Mouse (Mus musculus) adrenal gland, postnatal 10 days (tissue): Measurements from ENCODE around the gene Iqgap2. TPM values are rescaled to one million over a fixed set of nuclear protein-coding genes. Genes with fewer than 3 reads are reported as not detected.

Experiments
- DNase-seq: peaks from one replicate; pipeline ENCODE4 v3.0.0; 2021; ENCODE audit warnings: mixed read lengths
- total RNA-seq, 2 experiments: library from RNA; stranded (reverse); gene quantifications; 2 replicates each; pipeline ENCODE4 v1.2.3; 2021

Iqgap2 gene
- total RNA-seq, 2 experiments from 2014 or later, result 63.8 to 81.7 TPM

DNA sequence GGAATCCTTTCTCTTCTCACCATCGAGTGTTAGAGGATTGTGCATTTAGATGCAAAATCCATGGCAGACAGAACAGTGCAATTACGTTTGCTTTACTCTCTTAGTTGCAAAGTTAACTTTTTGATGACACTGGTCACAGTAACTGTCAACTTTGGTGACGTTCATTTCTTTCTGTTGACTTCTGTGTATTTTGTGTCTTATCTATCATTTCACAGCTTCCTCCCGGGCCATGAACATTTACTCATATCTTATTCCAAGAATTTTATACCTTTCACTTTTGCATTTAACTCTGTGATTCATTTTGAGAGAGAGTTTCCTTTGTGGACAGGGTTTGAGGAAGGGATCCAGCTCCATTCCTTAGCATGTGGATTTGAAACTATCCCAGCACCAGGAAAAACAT, 238.0 kb downstream of the Iqgap2 start:
- no peak for DNase-seq

DNA sequence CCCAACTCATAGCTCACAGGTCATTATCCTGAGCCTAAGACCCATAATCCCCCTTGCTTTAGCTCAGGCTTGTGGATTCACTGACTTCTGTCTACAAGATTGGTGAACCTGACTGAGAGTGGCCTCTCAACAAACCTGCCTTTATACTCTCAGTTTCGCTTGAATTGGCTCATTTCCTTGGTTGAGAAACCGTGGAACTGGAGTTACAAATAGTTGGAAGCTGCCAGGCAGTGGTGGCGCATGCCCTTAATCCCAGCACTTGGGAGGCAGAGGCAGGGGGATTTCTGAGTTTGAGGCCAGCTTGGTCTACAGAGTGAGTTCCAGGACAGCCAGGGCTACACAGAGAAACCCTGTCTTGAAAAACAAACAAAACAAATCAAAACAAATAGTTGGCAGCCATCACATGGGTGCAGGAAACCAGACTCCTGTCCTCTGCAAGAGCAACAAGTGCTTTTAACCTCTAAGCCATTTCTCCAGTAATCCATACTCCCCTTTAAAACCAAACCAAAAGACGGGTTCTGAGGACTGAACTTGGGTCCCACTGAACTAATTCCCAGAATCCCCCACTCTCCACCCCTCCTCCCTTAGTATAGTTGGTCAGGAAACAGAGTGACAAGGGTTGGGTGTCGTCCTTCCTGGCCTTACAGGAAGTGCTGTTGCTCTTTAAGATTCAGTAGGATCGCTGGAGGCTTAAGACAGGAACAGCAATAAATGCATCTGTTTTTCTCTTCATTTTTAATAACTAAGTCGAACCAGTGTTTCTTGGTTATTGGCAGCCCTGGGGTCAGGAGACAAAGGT, 239.7 kb downstream of the Iqgap2 start:
- peak; percentile 23 for DNase-seq

DNA sequence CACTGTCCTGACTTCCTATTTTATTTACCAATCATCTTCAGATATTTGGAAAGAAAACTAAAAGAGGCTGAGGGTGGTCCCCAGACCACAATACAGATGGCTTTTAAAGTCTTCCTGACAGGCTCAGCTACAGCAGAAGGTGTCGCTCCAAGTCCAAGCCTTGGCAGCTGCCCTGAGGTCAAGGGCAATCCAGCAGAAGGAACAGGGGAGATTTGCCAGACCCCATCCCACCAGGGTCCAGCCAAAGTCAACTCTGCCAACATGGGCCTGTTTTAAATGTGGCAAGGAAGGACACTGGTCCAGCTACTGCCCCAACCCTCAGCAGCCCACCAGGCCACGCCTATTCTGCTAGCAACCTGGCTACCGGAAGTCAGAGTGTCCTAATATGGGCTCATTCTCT, 241.8 kb downstream of the Iqgap2 start:
- DNase-seq, result no peak

DNA sequence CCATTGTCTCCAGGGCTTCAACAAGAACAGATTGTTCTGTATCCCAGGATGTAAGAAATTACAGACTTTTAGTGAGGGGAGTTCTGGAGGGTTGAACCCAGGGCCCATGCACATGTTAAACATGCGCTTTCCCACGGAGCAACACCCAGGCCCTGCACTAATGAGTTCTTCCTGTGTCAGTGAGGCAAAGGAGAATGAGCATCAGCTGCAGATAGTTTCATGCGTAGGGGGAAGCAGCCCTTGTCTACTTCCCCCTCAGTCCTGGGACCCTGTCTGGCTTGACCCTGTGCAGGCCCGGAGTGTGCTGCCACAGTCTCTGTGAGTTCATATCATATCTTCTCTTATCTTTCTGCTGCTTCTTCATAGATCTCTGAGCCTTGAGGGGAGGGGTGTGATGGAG, 244.5 kb downstream of the Iqgap2 start:
- no peak for DNase-seq

DNA sequence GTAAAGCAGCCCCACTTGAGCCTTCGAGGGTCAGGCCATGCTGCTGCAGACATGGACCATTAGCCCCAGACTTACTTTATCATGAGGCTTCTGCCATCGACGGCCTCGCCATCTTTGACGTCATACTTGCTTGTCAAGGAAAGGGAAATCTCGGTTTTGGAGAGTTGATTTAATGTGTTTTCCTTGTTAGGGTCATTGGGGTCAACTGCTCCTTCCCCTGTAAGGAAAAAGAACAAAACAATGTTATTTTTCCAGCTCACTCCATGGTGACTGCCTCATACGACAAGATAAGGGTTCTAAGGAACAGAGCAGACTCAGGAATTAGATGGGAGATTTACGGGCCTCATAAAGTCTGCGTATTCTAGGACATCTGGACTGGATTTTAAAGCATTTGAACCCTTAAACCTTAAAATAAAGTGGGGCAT, 245.0 kb downstream of the Iqgap2 start:
- DNase-seq, result no peak

DNA sequence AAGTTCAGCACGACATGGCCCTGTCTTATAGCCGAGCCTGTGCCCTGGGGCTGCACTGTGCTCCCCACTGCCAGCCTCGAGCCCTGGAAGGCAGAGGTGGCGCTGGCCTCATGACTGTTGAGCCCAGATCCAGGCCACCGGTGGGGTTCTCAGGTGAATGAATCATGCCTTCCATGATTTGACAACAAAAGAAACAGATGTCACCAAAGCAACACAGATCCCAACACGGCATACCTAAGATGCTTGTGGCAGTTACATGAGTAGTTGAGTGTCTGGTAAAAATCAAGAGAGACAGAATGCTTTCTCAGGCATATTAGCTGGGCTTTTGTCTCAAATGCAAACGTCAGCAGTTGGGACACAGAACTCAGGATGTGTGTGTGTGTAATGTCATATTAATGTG, 248.0 kb downstream of the Iqgap2 start:
- no peak for DNase-seq

DNA sequence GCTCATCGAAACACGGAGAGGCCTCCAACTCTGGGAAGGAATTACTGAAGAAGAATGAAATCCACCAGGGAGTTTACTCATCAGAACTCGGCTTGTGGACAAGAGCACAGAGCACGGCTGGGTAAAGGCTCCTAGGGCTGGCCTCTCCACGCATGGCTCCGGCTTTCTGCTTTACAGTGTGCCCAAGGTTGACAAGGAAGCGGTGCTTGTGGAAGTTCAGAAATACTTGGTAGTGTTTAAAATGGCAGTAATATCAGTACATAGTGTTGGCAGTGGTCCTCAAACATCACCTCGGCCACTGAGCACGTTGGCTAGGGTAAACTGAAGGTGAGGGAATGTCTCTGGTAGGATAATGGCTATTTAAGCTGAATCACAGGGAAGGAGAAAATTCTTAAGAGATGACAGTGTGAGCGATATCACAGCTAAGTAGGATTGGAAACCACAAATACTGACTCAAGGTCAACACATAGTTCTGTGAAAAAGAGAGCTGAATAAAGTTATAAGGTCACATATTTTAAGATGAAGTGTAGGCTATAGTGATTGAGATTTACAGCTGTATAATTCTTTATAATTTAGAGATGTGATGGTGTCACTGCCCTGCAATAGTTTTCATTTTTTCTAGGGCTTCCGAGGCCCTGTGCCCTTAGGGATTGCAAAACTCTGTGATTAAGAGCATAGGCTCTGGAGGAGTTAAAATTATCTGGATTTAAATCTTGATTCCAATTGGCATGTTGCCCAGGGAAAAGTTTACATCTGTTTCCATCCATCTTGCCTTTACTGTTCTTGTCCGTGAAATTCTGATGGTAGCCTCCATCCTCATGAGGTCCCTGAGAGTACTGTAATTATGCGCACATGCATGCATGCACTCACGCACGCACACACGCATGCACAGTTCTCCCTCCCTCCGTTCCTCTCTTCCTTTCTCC, 250.4 kb downstream of the Iqgap2 start:
- DNase-seq, result no peak

DNA sequence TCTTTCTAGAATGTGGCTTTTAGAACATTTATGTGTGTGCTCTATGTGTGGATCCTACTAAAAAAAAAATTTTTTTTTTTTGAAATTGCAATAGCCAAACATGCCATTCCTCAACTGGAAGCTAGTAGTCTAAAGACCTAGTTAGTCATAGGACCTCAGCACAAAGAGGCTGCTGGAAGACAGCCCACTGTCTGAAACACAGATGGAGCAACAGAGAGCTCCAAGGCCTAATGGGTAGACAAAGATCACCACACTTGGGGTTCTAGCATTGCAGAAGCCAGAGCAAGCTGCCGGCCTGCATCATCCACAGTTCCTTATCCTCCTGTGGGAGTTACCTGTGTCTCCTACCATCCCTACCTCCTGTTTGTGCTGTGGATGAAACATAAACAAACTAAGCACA, 251.3 kb downstream of the Iqgap2 start:
- peak; percentile 31 for DNase-seq

DNA sequence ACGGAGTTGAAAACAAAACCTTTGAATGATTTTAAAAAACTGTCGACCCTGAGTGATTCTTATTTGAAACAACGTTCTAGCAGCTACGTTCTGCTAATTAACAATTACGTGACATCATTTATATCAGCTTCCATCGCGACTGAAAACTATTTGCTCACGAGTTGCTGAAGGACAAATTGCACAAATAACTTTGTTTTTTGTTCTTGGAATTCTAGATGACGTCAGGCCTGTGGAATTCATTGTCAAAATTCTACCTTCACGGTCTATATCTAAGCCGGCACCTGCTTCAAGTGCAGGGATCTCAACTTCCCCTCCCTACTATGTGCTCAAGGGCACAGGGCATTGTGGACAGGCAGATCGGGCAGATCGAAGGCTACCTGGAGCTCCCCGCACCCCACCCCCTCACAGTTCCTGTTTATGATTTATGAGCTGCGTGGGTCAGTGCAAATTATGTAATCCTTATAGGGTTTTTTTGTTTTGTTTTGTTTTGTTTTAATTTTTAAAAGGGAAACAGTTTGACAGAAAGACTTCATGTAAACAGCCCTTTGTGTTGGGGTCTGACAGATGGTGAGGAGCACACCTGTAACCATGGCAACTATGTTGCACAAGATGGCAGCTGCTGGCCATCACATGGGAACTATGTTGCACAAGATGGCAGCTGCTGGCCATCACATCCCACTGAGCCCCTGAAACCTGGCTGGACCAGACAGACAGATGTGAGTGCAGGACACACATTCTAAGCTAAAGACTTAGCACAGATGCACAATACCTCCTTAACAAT, 252.2 kb downstream of the Iqgap2 start:
- peak; percentile 18 for DNase-seq

DNA sequence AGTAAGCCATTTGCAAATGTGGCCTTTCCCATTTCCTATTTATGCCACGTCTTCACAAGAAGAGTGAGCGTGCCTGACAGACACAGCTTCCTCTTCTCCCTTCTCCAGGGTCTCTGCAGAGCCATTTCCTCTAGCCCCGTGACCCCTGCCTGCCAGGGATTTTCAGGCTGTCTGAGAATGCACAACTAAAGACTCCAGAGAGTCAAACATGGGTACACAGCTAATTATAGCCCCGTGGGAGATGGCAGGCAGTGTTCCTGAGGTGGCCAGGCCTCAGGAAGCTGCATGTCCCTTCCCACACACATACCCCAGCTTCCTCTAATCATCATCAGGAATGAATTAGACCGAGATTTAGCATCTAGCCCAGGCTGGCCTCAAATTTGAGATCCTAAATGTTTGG, 252.8 kb downstream of the Iqgap2 start:
- peak; percentile 36 for DNase-seq

DNA sequence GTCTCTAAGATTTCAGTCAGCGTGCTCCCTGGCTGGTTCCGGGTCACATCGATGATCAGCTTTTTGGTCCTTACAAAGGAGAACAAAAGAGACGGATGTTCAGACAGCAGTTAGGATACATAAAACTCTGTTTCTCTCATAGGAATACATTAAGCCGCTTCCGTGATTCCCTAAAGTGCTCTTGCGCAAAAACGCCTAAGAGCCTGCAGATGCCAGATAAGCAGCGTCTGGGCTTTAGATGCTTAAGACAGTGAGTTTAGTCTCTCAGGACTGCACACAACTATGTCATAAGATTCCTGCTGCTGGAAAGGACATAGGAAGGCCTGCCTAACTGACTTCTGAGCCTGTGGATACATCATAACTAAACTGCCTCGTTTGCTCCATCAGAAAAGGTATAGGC, 254.0 kb downstream of the Iqgap2 start:
- no peak for DNase-seq

DNA sequence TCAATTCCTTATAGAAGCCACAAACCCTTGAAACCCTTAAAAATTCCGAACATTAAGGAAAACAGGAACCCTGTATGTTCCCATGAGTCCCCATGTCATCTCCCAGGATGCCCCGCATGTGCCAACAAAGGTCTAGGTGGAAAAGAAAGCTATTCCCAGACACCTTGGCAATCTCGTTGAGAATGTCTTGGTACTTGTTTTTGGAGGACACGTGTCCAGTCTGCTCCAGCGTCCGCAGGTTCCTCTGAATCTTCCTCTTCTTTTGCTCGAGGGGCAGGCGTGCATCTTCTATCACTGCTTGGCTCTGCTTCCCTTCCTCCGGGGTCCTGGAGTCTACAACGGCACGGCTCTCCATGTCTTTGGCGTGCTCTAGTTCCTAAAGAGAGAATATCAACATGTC, 256.4 kb downstream of the Iqgap2 start:
- no peak for DNase-seq

DNA sequence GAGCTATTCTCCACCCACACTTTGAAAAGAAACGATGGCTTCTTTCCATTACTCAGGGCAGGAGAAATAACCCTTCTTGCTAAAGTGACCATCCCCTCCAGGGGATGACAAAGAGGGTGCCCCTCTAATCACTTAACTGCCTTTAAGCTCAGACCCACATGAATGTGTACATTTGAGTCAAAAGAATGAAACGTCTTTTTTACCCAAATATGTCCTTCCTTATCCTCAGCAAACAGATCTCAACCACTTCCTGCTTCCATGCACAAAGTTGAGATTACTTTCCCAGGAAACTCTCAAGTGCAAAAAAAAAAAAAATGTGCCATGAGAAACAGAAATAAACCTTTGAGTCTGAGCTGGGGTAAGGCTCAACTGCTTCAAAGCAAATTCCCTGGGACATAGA, 257.3 kb downstream of the Iqgap2 start:
- DNase-seq, result no peak

DNA sequence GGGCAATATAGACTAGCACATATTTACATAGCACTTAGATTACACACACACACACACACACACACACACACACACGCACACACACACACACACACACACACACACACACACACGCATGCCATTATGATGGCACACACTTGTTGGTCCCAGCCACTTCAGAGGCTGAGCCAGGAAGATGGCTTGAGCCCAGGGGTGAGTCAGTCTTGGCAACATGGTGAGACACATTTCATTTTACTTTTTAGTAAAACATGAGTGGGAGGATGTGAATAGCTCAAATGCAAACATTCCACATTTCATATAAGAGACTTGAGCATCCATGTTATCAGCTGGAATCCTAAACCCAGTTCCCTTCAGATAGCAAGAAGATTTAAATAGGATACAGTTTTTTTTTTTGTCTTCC, 258.3 kb downstream of the Iqgap2 start:
- no peak for DNase-seq

DNA sequence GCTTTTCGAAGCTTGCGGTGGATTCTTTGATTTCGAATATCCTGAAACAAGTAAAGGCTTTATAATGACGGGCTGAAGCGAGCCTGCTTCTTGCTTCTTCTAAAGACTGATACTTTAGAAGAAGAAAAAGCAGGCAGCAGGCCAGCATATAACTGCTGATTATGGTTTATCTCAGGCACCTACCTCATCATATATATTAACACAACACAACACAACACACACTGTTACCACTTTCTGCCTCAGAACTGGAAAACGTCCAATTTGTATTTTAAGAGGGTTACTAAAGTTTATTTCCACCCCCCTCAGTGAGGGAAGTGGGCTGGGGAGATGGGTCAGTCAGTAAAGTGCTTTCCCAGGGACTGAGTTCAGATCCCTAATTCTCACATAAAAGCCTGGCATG, 259.6 kb downstream of the Iqgap2 start:
- DNase-seq, result no peak

DNA sequence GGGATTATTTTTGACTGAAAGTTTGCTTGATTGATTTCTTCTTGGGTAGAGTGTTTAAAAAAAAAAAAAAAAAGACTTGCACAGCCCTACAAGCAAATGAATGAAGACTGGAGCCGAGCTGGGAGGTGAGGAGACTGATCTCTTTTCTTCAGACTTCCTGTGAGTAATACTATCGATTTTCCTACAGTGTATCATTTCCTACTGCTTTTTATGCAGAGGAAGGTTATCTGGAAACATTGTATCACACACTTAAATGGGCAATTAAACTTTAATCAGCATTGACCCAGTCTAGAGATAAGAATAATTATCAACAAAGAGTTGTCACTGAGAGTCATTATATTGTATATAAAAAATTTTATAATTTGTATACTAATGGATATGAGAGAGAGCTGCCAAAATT, 261.0 kb downstream of the Iqgap2 start:
- DNase-seq, result no peak

DNA sequence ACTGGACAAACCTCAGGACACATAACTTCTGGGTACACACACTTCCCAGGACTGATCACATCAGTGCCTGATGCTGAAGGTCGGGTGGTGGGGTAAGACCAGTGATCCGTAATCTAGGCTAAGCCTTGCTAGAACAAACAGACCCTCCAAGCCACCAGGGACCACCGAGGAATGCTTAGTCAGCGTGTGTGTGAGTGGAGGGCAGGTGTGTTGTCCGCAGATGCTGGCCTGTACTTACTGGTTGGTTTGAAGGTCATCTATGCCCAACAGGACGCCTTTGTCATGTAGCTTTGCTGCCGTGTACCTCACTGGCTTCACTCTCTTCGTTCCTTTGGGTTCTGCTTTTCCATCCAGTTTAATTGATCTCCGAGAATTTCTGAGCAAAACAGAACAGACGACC, 262.0 kb downstream of the Iqgap2 start:
- DNase-seq, result no peak

DNA sequence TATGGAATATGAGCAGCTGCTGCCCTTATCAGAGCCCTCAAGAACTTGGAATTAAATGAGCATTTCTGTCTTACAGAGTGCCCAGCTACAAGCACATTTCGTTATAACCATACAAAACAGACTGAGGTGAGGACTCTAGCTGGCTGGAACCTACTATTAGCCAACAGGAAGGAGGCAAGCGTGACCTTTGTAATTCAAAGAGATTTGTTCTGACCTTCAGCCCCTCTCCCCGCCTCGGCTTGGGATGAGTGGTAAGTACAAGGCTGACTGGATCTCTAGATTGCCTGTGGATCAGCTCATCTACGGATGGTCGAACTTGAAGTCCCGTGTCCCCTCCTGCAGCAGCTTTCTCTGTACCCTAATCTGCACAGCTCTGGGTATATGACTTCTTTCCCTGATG, 265.0 kb downstream of the Iqgap2 start:
- DNase-seq, result no peak

DNA sequence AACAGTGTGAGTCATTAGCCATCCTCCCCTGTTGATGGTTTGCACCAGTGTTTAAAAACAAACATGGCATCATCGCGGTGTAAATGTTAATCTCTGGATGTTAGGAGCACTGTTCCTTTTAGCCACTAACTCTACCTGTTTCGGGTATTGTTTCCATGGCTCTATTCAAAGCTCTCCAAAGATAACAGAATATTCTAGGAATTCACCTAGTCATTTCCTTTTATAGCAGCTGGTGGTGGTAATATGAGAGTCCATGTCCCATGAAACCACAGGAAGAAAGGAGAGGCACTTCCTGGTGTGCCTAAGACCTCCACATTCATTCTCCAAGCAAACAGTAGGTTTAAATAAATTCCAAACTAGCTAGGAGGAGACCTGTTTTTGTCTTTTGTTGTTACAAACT, 268.7 kb downstream of the Iqgap2 start:
- no peak for DNase-seq

DNA sequence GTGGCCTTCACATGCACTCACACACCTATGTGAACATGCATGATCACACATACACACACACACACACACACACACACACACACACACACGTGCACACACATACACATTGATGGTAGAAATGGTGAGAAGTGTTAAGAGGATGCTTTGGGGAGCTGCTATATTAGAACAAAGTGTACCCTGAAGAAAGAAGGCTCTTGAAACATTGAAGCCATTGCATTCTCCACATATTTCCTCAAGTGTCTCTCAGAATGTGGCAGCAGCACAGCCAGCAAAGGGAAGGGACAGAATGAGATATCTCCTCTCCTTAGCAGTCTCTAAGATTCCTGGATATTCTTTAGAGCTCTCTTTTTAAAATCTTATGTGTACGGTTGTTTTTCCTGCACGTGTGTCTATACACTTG, 270.2 kb downstream of the Iqgap2 start:
- DNase-seq, result no peak

DNA sequence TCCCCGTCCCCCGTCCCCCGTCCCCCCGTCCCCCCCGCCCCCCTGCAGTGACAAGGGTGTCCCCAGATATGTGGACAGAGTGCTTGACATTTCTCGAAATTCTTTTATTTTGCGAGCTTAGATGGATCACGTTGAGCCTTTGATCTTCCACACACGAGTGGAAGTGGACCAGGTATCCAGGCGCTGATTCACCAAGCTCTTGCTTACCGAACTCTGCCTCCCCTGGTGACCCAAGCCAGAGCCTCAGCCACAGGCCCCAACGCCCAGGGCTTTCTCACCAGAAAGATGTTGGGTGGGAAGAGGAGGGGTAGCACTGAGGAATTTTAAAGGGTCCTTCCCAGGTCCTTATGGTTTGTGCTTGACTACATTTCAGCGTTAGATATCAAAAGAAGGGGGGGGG, 272.9 kb downstream of the Iqgap2 start:
- no peak for DNase-seq

DNA sequence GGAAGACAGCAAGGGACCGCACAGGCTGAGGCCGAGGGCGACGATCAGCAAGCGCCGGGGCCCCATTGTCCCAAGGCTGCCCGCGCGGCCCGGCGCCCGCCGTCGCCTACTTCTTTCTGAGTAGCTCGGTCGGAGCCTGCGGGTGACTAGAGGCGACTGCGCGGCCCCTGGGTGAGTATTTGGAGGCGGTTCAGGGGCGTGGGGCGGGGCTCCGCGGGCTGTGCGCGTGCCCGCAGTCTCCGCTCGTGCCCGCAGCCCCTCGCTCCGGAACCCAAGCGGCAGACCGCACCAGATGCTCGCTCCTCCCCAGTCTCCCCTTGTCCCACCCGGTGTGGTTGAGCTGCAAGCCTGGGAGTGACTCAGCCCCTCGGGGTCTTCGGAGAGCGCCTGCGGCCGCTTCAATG, 273.4 kb downstream of the Iqgap2 start, which contains the start of gene F2r:
F2r (minus strand) TSS at position 179 of the 404 bp plus-strand sequence.
- DNase-seq, result peak; percentile 93
